Mouse (Mus musculus) left cerebral cortex, adult 8-10 months (tissue): ENCODE results near the gene Magoh. TPM values are rescaled to one million over a fixed set of nuclear protein-coding genes. Genes with fewer than 3 reads are reported as not detected.

Experiments
- DNase-seq, 2 experiments: peaks; one replicate each; pipeline ENCODE4 v3.0.0; 2022; ENCODE audit warnings: low spot score in 2 of 2
- total RNA-seq, 4 experiments: library from RNA; stranded (reverse); gene quantifications; 2 replicates each; pipeline ENCODE4 v1.2.4; 2022

The Magoh gene
- total RNA-seq, 4 experiments from 2014 or later, result 34.5 to 39.3 (median 36.4) TPM

- no peak for DNase-seq
These were observed 9.8 kb downstream of the Magoh start for GRCm38 (mm10) chr4:107889385-107889730.

- DNase-seq, result peak; percentile 93 to 97
These were observed 10.3 kb downstream of the Magoh start, which contains the start of gene 0610037L13Rik for GRCm38 (mm10) chr4:107889731-107890432. Gene 0610037L13Rik, plus strand, starts transcription at chr4:107889813.

GRCm38 (mm10) chr4:107892663-107893062, 13.1 kb downstream of the Magoh start:
- DNase-seq, result no peak

GRCm38 (mm10) chr4:107899211-107899927, 19.8 kb downstream of the Magoh start:
- DNase-seq, result no peak

GRCm38 (mm10) chr4:107900206-107900605, 20.7 kb downstream of the Magoh start:
- no peak for DNase-seq

- no peak for DNase-seq
These were observed 24.7 kb downstream of the Magoh start for GRCm38 (mm10) chr4:107904252-107904651.

- DNase-seq, result no peak
These were observed 27.0 kb downstream of the Magoh start for GRCm38 (mm10) chr4:107906561-107906960.

- DNase-seq, result no peak
These were observed 30.5 kb downstream of the Magoh start for GRCm38 (mm10) chr4:107910020-107910419.

- no peak for DNase-seq
These were observed 40.8 kb downstream of the Magoh start for GRCm38 (mm10) chr4:107920336-107920735.

GRCm38 (mm10) chr4:107921152-107921695, 41.7 kb downstream of the Magoh start:
- DNase-seq, result no peak

GRCm38 (mm10) chr4:107921952-107922351, 42.4 kb downstream of the Magoh start:
- DNase-seq, result no peak

- DNase-seq, result peak; percentile 42 to 79
These were observed 43.7 kb downstream of the Magoh start, which contains the start of gene Cpt2 for GRCm38 (mm10) chr4:107923145-107923802. Gene Cpt2, minus strand, starts transcription at chr4:107923610.

GRCm38 (mm10) chr4:107923803-107924194, 44.2 kb downstream of the Magoh start:
- no peak for DNase-seq

GRCm38 (mm10) chr4:107928269-107928668, 48.7 kb downstream of the Magoh start:
- no peak for DNase-seq

GRCm38 (mm10) chr4:107928726-107929125, 49.2 kb downstream of the Magoh start:
- DNase-seq, result no peak

GRCm38 (mm10) chr4:107931453-107931852, 51.9 kb downstream of the Magoh start:
- DNase-seq, result no peak

GRCm38 (mm10) chr4:107933239-107933638, 53.7 kb downstream of the Magoh start:
- DNase-seq, result no peak

- DNase-seq, result no peak
These were observed 55.7 kb downstream of the Magoh start for GRCm38 (mm10) chr4:107935254-107935653.
